Mouse (Mus musculus) activated CD4-positive, CD25-positive, alpha-beta regulatory T cell, adult 4 months (primary cell): ENCODE measurements around the gene Mettl23. TPM values are rescaled to one million over a fixed set of nuclear protein-coding genes. Genes with fewer than 3 reads are reported as not detected.
"Not testable (repeated sequence)": the region's sequence is repeated elsewhere in the genome, so short reads cannot be mapped to it uniquely, and the experiment has no call there.

Experiments used
- ATAC-seq: one replicate; pipeline ENCODE4 v1.8.0; 2017
- polyA plus RNA-seq, 2 experiments: library from polyadenylated mRNA; unstranded; fragments of 100-300 nt; shearing (Covaris generic); gene quantifications; one replicate each; pipeline ENCODE4 v1.2.1; 2017

Mettl23 gene
- polyA plus RNA-seq, 2 experiments from 2014 or later, result 105 to 149 TPM

- ATAC-seq, result no peak
Observed at GRCm38 (mm10) chr11:116819932-116820593, 23.0 kb upstream of the Mettl23 start.

- no peak for ATAC-seq
Observed at GRCm38 (mm10) chr11:116821057-116821940, 21.8 kb upstream of the Mettl23 start.

- ATAC-seq, result no peak
Observed at GRCm38 (mm10) chr11:116822215-116822614, 20.9 kb upstream of the Mettl23 start.

- ATAC-seq, result no peak
Observed at GRCm38 (mm10) chr11:116822626-116823025, 20.5 kb upstream of the Mettl23 start.

- no peak for ATAC-seq
Observed at GRCm38 (mm10) chr11:116823255-116823654, 19.8 kb upstream of the Mettl23 start.

GRCm38 (mm10) chr11:116823885-116824284, 19.2 kb upstream of the Mettl23 start:
- ATAC-seq, result not testable (repeated sequence)

- ATAC-seq, result no peak
Observed at GRCm38 (mm10) chr11:116825230-116825629, 17.8 kb upstream of the Mettl23 start.

- ATAC-seq, result no peak
Observed at GRCm38 (mm10) chr11:116826550-116827504, 16.3 kb upstream of the Mettl23 start.

- ATAC-seq, result no peak
Observed at GRCm38 (mm10) chr11:116827534-116828165, 15.4 kb upstream of the Mettl23 start, which contains the start of gene Mxra7. Gene Mxra7, minus strand, starts transcription at chr11:116828046.

- ATAC-seq, result no peak
Observed at GRCm38 (mm10) chr11:116832172-116832685, 10.8 kb upstream of the Mettl23 start.

GRCm38 (mm10) chr11:116834954-116835353, 8.1 kb upstream of the Mettl23 start:
- no peak for ATAC-seq

- no peak for ATAC-seq
Observed at GRCm38 (mm10) chr11:116836283-116836682, 6.8 kb upstream of the Mettl23 start.

- ATAC-seq, result no peak
Observed at GRCm38 (mm10) chr11:116837441-116837840, 5.6 kb upstream of the Mettl23 start.

- ATAC-seq, result no peak
Observed at GRCm38 (mm10) chr11:116838936-116839335, 4.1 kb upstream of the Mettl23 start.

GRCm38 (mm10) chr11:116839601-116840000, 3.5 kb upstream of the Mettl23 start:
- ATAC-seq, result no peak

GRCm38 (mm10) chr11:116840748-116841147, 2.3 kb upstream of the Mettl23 start:
- ATAC-seq, result no peak

GRCm38 (mm10) chr11:116842531-116843260, 382 bp upstream of the Mettl23 start:
- peak; percentile 45 for ATAC-seq

- no peak for ATAC-seq
Observed at GRCm38 (mm10) chr11:116846593-116847181, 3.6 kb downstream of the Mettl23 start.

- no peak for ATAC-seq
Observed at GRCm38 (mm10) chr11:116847187-116848085, 4.4 kb downstream of the Mettl23 start.
